Mouse (Mus musculus) embryo, embryonic 11 days (tissue): ENCODE results near the gene Glis3.
A peak's percentile ranks its signal among the peaks of the same experiment; 100 is the strongest.

Source experiments
- DNase-seq: peaks from one replicate; pipeline ENCODE4 v3.0.0-alpha.2; 2015

The Glis3 gene

DNA sequence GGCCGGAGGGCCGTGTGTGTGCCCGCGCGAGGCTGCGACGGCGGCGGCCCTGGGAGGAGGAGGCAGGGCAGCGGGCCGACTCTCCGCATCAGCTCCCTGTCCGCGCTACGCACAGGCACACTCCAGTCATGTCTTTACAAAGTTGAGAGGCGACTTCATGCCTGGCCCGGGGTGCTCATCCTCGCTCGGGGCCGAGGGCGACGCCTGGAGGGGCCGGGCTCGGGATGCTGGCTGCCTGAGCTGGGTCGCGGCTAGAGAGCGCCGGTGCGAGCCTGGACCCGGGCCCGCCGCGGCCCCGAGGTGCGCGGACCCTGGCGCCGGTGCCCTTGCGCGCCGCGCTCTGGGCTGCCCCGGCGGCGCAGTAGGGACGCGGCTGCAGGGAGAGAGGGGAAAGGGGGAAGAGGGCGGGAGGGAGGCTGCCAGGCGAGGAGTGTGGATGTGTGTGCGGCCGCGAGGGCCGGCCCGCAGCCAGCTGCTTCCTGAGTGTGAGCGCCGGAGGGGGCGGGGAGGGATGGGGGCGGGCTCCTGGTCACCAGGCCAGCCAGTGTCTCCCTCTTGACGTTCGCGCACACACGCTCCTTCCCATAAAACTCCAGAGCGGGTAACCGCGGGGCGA, at the start of gene Glis3:
Gene Glis3, minus strand, starts transcription at position 302 of the 616 bp plus-strand sequence.
- peak; percentile 86 for DNase-seq

DNA sequence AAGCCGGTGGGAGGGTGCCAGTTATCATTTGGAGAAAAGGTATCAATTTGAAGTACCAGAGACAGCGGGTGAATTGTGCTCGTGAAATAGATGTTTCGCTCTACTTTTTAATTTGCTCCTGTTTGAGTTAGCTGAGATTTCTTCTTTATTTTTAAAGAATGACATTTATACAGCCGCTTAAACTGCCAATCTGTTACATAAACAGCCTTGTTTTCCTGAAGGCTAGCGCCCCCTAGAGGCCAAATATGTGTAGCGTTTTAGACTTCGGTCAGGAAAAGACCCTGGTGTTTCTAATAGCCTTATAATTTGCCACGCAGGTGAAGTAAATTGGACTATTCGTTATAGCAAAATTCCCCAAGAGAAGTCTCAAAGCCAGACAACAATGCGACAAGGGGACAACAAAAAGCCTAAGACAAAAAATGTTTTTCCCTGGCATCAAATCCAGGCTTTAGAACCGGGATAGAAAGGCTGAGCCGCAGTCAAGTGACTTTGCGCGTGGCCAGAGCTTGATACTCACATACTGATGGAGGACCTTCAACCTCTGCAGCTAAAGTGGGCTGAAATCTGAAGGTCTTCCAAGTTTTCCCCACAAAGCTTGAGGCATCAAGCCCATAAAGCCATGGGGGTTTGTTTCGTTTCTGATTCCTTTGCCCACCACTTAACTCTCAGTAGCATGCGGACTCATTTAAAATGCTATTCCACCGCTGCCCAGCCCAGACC, 46.4 kb upstream of the Glis3 start:
- DNase-seq = peak; percentile 80

DNA sequence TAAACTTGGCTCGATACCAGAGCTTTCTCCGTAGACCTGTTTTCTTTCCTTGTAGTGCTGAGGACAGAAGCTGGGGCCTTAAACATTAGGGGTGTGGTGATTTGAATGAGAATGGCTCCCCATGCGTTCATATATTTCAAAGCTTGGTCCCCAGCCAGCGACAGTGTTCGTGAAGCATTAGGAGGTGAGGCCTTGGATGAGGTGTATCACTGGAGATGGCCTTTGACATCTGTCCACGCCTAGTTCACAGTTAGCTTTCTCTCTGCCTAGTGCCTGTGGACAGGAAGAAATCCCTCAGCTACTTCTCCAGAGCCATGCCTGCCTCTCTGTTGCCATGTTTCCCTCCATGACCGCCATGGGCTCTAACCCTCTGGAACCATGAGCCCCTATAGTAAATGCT, 44.8 kb upstream of the Glis3 start:
- no peak for DNase-seq

DNA sequence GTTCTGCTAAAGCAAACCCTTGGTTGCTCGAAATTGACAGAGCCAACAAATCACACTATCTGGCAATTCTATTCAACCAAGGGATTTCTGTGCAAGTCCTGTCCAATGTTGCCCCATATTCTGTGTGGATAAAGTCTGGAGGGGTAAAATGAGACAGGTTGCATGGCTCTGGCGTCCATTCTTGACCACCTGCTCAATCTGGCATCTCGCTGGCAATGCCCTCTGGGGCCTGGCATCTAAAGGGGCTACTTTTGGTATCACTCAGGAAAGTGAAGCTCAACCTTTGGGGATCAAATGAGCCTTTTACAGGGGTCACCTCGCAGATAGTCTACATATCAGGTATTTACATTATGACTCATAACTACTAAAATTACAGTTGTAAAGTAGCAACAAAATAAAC, 42.7 kb upstream of the Glis3 start:
- DNase-seq = no peak

DNA sequence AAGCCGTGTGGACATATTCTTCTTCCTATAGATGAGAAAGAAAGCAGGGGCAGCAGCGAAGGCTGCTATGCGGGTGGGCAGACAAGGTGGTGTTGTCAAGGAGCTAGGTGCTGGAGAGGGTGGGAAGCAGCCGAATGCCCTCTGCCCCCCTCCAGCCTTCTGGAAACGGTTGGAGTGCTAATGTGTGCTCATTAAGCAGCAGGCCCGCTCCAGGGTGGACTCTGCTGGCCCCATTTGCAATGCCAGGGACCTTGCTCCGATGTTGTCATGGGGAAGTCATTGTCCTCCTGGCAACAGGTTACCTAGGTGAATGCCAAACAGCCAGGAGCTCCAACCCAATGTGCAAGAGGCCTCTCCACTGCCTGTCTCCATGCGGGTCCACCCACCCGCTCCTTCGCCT, 42.0 kb upstream of the Glis3 start:
- DNase-seq = no peak

DNA sequence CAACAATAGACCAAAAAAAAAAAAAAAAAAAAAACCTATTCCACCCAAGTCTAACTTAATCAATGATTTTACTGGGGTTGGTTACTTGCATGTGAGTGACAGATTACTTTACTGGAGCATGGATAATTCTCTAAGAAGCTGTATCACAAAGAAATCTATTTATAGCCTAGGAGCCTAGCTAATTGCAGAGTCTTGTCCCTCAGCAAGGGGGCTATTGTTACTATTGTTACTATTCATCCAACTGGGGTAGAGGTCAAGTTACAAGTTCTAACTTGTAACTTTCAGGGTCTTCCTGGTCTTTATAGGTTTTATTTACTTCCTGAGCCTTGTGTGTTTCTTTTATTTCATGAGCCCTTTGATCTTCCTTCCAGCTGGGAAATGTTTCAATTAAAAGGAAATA, 40.1 kb upstream of the Glis3 start:
- no peak for DNase-seq

DNA sequence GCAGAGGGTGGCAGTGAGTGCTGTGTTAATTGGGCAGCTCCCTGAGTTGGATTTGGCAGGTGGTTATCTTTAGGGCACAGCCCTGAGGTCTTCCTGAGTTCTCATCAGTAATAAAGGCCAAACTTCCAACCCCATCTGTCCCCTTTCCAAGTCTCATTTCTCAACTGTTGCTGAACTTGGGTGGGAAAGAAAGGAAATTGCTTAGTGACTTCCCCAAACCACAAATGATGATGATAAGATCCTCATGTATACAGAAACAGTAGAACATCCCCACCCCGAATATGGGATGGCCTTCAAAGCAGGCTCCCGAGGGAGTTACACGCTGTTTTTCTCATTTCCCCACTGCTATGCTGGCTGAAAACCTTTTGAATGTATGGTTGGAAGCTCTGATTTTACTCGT, 34.8 kb upstream of the Glis3 start:
- no peak for DNase-seq

DNA sequence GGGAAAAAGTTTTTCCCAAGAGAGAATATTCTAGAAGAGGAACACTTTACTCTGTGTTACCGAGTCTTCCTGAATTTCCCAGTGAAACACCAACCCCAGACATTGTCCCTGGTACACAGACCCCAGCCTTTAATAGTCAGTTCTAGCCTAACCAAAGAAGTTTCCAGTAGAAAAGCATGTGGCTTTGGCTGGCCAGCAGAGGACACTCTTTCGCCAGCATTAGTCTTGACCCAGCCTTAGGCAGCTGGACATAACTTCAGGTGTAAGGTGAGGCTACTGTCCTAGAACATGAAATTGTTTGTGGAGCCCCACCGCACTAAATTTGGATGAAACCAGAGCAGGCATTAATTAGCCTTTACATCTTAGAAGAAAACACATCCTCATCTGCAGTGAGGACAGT, 17.8 kb upstream of the Glis3 start:
- DNase-seq = no peak

DNA sequence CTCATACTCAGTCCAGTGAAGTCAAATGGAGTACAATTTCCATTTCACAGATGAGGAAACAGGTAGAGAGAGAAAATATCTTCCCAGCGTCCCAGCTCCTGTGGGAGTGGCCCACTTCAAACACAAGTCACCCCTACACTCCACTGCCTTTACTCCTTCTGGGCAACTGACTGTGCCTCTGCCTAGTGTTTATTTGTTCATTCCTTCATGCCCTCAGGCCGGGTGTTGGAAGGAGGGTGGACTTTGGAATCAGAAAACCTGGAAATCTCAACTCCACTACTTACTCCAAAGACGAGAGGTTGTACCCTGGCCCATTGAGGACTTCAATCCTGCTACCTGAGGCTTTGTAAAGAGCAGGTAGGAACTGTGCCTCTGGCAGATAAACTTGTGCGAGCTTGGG, 6.5 kb upstream of the Glis3 start:
- DNase-seq = no peak

DNA sequence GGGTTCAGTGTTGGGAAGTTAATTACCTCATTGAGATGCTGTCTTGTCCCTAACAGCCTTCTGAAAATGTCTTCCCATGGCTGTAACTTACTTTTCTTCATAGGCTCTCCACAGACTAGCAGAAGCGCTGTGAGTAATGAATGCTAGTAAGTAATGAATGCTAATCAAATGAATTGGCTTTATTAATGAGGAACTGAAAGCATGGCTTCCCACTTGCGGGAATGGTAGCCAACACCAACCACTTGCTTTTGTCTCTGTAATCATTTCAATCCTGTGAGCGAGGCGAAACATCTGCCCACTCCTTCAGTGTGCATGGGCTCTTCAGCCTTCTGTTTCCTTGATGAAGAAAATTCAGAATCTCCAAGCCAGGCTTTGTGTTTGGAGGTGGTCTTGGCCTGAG, 5.6 kb upstream of the Glis3 start:
- DNase-seq = no peak

DNA sequence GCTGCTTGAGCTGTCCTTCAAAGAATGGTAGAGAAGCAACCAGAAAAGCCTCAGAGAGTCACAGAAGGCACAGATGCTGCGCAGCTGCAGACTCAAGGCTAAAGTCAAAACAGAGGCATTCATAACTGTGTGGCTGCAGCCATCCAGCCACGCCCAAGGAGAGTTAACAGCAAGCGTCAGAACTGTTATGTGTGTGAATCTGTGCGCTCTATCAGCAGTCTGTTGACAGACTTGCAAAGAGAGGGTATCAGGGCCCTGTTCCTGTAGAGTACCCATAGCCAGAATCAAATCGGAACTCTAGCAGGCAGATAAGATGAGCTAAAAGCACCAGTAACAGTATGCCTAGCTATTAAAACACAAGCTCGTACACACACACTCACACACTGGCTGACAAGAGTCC, 4.5 kb upstream of the Glis3 start:
- DNase-seq = no peak

DNA sequence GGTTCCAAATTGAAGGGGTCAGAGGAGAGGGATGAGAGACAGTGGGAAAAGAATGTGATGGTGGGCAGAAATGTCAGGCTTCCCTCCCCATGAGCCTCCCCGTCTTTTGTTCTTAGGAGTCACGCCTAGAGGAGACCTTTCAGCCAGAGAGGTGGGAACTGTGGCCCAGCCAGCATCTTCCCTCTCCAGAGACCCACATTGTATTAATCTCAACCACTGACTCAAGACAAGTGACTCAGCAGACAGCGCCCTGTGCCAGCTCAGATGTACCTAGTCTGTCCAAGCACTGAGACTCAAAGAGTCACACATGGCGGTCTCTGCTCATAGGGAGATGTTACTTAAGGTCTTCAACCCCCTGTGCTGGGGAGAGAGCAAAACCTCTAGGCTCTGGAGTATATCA, 3.5 kb upstream of the Glis3 start:
- DNase-seq = no peak

DNA sequence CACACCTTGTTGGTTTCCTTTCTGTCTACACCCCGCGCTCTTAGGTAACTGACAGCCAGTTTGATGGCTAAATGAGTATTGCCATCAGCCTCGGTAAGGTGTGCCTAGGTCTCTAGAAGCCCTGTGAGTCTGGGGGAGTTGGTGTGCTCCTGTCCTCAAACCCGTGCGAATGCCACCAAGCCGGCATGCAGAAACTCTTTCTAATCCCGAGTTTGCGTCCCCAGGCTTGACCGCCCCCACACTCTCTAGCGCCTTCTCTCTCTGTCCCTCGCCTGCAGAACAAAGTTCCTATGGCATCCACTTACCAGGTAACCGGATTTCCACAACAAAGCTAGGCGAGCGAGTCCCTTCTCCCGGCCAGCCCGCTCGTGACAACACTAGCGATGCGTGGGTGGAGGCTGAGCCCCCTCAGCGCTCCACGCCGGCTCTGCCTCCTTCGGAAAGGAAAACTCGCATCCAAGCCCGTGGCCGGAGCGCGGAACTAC, 544 bp downstream of the Glis3 start:
- peak; percentile 34 for DNase-seq

DNA sequence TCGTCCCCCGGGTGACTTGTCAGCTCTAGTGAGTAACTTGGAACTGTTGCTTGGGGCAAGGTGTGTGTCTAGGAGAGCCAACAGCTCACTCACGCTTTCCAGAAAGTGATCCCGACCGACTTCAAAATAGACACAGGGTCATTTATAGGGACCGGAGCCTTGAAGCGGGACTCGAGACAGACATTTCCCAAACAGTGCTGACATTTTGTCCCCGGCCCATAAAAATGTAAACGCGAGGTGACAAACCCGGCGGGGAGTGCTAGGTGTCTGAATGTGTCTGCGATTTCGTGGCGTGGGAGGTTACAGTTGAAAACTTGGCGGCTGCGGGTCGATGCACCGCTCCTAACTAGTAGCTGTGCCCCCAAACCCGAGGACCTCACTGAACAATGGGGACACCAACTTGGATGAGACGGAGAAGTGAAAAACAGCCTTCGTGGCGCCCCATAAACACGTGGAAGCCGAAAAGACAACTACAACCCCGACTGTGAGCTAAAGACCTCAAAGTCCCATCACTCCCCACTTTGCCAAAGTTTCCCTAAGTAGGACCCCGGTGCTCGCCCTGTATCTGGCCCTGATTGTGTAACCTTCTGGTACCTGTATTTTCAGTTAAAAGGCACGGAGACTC, 1.1 kb downstream of the Glis3 start:
- peak; percentile 21 for DNase-seq

DNA sequence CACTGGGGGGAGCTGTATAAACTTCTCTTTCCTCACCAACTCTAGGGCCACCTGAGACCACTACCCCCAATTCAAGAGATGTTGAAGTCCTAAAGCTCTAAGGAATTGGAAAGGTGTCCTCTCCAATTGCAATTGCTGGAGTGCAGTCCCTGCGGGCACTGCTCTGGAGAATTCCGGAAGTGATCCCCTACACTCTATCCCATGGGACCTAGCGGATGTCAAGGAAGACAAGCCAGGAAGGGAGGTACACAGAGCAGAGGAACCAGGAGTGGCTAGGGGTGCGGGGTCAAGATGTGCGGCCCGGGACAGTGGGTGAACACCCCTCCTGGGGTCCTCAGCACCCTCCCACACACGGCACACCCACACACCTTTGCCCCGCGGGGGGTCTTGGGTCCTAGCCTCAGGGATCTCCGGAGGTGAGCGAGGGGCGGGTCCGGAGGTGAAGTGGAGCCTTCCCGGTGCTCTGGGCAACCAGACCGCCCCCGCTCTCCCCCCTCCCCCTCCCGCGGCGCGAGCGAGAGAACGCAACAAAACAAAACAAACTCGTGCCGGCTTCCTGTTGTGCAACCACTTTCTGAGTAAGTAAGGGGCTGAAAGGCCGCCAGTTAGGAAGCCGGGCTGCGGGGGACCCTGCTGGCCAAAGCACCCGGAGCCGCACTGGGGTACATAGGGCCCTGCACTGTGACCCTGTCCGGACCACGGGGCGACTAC, 2.0 kb downstream of the Glis3 start:
- DNase-seq = peak; percentile 40

DNA sequence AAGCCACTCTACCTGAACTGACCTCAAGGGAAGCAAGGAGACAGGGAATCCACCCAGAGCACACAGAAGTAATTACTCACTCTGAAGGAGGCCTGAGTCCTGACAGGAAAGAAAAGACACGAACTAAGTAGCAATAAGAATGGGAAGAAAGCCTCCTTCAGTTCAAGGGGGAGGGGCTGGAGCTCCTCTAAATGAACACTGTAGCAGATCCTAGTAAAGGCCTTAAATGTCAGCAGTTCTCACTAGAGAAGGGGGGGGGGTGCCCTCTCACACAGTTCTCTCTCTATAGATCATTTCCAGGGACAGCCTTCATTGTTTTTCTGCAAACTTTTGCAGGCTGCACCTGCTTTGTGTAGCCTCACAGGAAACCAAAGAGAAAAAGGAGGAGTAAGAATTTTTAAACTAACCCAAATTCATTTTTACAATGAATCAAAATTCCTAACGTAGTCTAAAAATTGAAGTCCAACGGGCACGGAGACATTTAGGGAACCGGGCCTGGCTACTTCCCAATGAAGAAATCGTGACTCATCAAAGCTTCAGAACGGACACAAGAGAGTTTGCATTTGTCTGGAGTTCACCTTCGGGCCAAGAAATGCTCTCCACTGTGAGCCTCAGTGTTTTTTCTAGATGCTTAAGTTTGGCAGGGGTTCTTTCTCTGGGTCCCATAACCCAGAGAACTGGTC, 2.7 kb downstream of the Glis3 start:
- no peak for DNase-seq

DNA sequence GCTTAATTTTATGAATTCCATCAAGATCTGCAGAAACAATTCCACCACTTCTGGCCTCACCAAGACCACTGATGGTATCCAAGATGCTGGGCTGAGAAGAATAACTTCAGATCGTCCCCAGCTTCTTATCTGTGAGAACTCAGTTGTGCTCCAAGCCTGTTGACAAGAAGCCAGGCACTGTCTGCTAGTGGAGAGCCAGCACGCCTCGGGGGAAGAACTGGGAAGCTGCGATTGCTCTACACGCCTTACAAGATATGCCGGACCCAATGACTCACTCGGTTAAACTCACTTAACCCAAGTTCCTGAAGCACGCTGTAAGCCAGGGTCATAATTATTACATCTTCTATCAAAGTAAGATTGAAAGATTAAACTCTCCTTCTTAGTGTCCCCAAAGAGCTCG, 16.1 kb downstream of the Glis3 start:
- no peak for DNase-seq

DNA sequence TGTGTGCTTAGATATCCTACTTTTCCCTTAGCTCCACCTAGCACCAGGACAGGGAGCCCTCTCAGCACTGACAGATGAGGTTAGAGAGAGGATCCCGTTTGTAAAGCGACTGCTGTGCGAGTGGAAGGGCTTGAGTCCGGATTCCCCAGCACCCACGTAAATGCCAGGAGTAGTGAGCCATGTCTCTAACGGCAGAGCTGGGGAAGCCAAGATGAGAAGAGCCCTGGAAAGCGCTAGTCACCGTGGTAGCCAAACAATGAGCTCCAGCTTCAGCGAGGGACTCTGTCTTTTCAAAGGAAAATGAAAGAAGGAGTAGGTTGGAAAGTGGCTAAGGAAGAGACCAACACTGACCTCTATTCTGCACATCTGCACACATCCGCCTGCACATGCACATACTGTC, 16.7 kb downstream of the Glis3 start:
- no peak for DNase-seq

DNA sequence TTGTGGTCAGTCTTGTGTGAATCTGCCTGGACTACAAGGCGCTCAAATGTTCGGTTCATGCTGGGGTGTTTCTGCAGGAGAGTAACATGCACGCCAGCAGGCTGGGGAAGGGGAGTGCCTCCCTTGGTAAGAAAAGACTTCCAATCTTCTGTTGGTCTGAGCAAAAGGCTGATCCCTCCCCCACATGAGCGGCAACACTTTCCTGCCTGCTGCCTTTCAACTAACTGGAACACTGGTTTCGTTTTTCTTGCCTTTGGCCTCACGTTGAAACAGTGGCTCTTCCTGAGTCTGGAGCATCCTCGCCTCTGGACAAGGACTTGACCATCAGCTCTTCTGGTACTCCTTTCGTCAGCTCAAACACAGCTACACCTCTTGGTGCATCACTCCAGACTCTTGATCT, 17.4 kb downstream of the Glis3 start:
- no peak for DNase-seq

DNA sequence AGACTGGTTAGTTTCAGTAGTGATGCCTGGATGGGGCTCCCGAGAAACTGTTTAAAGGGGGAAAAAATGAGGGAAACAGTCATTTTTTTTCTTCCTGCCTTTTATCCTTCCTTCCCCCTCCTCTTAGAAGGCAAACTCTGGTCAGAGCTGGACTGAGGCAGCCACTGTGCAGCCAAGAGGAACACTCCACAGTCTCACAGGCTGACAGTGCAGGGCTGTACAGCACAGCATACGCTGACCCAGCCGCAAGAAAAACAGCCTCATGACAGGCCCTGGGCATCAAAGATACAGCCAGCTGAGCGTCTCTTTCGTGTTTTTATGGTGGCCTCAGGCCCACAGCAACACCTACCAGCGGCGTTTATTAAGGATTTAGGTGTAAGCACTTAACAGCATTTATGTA, 19.0 kb downstream of the Glis3 start:
- DNase-seq = no peak

DNA sequence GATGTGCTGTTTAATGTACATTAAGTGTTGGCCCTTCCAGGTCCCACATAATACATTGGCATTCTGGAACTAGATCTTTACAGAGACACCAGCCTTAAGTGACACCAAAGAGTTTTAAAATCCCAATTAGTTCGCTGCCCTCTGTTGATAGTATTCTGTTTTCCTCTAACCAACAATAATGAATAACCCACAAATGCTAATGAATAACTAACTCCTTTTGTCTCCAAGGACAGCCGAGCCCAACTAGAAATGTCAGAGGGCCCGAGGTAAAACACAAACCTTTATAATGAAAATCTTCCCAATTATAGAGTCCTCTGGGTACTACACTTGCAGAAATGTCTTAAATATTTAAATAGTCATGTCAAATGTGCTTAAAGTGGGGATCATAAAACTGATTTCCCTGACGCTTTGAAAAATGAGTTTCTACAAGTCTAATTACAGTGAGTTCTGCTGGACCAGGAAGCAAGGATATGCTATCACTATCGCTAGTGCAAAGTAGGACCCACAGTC, 22.1 kb downstream of the Glis3 start:
- no peak for DNase-seq

DNA sequence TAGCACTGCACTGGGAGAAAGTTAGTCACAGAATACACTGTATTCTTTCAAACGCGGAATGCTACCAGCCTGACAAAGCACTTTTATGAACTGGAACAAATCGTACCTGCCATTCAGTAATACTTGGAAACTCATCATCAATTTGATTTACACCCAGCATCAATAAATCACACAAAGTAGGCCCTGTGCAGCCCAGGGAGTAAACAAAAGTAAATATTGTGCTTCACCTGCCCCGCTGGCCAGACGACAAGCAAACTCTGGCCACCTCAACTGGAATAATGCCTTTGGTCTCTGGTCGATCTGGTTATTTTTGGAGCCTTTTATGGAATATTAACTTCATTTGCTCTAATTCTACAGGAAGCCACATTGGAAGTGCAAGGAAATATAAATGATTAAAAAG, 23.0 kb downstream of the Glis3 start:
- DNase-seq = no peak

DNA sequence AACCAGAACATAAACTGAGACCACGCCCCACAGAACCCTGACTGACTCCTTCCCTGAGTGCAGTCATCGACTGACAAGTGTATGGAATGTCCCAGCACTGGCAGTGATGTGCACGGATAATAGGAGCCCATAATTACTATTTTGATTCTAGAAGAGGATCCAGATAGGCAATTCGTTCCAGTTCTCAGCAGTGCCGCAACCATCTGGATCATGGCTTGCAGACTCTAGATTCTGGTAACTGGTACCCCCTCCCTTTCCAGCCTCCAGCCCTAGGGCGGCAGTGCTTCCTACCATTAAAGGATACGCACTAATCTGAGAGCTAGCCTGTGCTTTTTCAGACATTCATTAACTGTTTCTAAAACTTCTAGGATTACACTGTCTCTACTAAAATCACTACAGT, 24.7 kb downstream of the Glis3 start:
- no peak for DNase-seq
